Mouse (Mus musculus): ENCODE measurements at regions not wholly inside any gene's neighbourhood (a gene's known extent, or its start where the extent isn't known, plus 50 kb on each side); places are given as distances from the start of the nearest gene placed in this dataset.

- no peak for DNase-seq (ENCODE audit: low spot score)
Measured at GRCm38 (mm10) chr8:127757396-127757795, 601.0 kb upstream of the Nrp1 start.

GRCm38 (mm10) chr8:127759906-127760305 lies 598.5 kb upstream of the Nrp1 start:
- no peak for DNase-seq (ENCODE audit: low spot score)

GRCm38 (mm10) chr8:127765199-127765598 lies 593.2 kb upstream of the Nrp1 start:
- DNase-seq (ENCODE audit: low spot score) = no peak

GRCm38 (mm10) chr8:127768311-127768710 lies 590.1 kb upstream of the Nrp1 start:
- no peak for DNase-seq (ENCODE audit: low spot score)

GRCm38 (mm10) chr8:127769651-127770050 lies 588.8 kb upstream of the Nrp1 start:
- no peak for DNase-seq (ENCODE audit: low spot score)

- no peak for DNase-seq (ENCODE audit: low spot score)
Measured at GRCm38 (mm10) chr8:127771781-127772180, 586.6 kb upstream of the Nrp1 start.

- no peak for DNase-seq (ENCODE audit: low spot score)
Measured at GRCm38 (mm10) chr8:127772415-127772814, 586.0 kb upstream of the Nrp1 start.

- no peak for DNase-seq (ENCODE audit: low spot score)
Measured at GRCm38 (mm10) chr8:127772917-127773316, 585.5 kb upstream of the Nrp1 start.

- DNase-seq (ENCODE audit: low spot score) = no peak
Measured at GRCm38 (mm10) chr8:127774642-127775041, 583.8 kb upstream of the Nrp1 start.

- no peak for DNase-seq (ENCODE audit: low spot score)
Measured at GRCm38 (mm10) chr8:127775160-127775559, 583.2 kb upstream of the Nrp1 start.

- no peak for DNase-seq (ENCODE audit: low spot score)
Measured at GRCm38 (mm10) chr8:127775747-127776146, 582.7 kb upstream of the Nrp1 start.

- no peak for DNase-seq (ENCODE audit: low spot score)
Measured at GRCm38 (mm10) chr8:127778352-127779020, 579.9 kb upstream of the Nrp1 start.

GRCm38 (mm10) chr8:127779021-127779689 lies 579.2 kb upstream of the Nrp1 start:
- no peak for DNase-seq (ENCODE audit: low spot score)

- no peak for DNase-seq (ENCODE audit: low spot score)
Measured at GRCm38 (mm10) chr8:127780596-127780995, 577.8 kb upstream of the Nrp1 start.

- DNase-seq (ENCODE audit: low spot score) = no peak
Measured at GRCm38 (mm10) chr8:127781011-127781410, 577.4 kb upstream of the Nrp1 start.

- DNase-seq (ENCODE audit: low spot score) = no peak
Measured at GRCm38 (mm10) chr8:127792611-127793010, 565.8 kb upstream of the Nrp1 start.

- DNase-seq (ENCODE audit: low spot score) = no peak
Measured at GRCm38 (mm10) chr8:127799849-127800471, 558.4 kb upstream of the Nrp1 start.

GRCm38 (mm10) chr8:127802136-127802535 lies 556.3 kb upstream of the Nrp1 start:
- DNase-seq (ENCODE audit: low spot score) = no peak

GRCm38 (mm10) chr8:127802661-127803333 lies 555.6 kb upstream of the Nrp1 start:
- no peak for DNase-seq (ENCODE audit: low spot score)

- DNase-seq (ENCODE audit: low spot score) = no peak
Measured at GRCm38 (mm10) chr8:127809203-127810155, 548.9 kb upstream of the Nrp1 start.

GRCm38 (mm10) chr8:127811338-127811737 lies 547.1 kb upstream of the Nrp1 start:
- no peak for DNase-seq (ENCODE audit: low spot score)
